Mouse (Mus musculus) kidney, adult 8-10 months (tissue): Measurements from ENCODE around the gene Ip6k3.

Experiments
- DNase-seq, 2 experiments: peaks; one replicate each; pipeline ENCODE4 v3.0.0; 2022

Ip6k3 gene

DNA sequence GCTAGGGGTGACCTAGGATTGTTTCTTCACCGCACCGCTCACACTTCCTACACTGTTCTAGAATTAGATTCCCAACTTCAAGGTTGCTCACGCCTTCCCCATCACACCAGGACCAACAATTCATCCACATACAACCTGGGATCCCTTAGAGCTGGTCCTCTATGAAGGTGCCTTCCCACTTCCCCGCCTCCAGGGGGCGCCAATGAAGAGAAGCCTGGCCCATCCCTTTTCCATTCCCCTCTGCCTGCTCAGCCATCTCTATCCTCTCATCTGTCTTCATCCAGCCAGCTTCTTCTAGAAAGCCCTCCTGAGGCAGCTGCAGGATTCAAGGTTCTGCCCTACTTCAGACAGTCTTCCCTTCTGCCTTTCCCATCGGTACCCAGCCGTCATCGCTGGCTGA, 16.2 kb downstream of the Ip6k3 start:
- DNase-seq = no peak

DNA sequence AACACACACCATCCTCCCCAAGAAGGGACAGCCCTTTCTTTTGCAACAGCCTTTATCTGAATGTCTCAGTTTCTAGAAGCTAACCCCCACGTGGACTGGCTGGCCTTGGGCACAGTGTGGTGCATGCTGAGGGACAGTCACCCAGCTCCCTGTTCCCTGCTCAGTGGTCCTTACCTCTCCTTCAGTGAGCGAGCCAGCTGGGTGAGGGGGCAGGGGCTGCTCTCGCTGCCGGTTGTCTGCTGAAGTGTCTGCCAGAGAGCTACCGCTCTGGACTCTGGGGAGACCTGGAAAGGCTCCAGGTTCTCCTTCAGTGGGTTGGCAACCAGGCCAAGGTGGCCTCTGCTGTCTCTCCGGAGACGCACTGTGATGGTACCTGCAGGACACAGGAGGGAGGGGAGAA, 16.7 kb downstream of the Ip6k3 start:
- DNase-seq = no peak

DNA sequence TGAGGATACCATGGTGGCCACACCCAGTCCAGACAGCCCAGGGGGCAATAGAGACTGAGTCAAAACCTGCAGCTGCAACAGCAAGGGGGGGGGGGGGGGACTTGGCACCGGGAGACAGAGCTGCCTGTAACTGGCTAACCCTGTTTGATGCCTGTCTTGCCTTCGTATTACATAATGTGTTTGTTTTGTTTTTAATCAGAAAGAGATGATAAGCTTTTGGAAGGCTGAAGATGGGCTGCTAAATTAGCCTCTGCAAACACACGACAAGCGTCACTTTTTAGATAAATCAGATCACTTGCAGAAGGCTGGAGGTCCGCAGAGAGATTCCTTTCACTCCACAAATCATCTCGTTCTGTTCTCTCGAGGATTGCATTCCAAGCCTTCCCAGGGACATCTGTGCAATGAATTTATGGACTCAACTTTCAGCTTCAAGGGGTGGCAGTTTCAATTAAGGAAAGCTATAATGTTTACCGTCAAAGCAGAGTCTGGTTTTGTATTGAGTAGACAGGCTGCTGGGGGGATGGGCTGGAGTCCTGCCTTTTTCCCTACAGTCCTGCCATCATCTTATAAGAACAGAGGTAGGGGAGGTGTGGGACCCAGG, 21.2 kb downstream of the Ip6k3 start:
- DNase-seq = no peak

DNA sequence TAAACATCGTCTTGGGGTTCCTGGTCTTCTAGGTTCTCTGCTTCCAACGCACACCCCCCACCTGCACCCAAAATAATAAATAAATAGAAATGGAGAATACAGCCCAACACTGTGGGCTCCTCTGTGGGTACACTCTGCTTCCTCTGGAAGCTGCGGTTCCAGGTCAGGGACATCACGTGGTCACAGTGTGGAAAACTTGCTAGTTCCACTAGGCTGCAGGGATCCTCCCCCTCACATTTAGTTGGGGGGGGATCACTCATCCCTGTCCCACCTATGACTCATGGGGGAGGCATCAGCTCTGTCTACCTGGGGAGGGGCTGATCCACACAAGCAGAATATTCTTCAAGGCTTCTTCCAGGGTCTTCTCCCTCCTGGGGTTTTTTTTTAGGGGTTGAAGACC, 23.4 kb downstream of the Ip6k3 start:
- DNase-seq = no peak

DNA sequence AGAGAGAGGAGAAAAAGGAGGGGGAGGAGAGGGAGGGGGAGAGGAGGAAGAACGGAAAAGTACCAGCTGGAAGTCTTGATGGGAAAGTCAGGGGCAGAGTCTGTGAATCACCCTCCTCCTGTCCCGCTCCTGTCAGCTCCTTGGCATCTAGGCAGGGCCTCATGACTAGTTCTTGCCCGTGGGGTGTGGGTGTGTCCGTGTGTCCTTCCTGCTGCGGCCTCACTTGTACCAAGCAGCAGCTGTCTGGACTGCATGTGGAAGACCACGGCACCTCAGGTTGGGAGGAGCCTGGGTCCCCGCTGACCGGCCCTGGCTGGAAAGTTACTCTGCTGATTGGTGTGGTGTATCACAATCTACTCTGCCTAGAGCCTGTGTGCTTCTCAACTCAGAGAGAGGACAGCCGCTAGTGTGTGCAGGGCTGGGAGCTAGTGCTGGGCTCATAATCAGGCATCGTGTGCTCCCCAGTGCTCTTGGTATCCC, 25.6 kb downstream of the Ip6k3 start:
- peak; percentile 20 to 48 for DNase-seq

DNA sequence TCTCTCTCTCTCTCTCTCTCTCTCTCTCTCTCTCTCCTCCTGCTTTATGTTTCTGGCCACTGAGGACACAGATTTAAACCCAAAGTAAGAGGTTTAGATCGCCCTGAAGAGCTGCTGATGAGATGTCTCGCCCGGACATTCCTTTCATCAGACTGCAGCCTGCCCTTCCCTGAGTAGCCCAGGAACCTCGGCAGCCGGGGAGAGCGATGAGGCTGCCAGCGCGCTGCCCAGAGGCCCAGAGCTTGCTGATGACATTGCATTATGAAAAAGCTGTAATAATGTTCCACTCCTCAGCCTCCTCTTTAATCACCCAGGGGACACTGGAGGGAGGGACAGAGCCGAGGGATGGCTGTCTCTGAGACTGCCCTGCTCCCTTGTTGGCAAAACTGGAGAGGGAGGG, 27.3 kb downstream of the Ip6k3 start:
- no peak for DNase-seq

DNA sequence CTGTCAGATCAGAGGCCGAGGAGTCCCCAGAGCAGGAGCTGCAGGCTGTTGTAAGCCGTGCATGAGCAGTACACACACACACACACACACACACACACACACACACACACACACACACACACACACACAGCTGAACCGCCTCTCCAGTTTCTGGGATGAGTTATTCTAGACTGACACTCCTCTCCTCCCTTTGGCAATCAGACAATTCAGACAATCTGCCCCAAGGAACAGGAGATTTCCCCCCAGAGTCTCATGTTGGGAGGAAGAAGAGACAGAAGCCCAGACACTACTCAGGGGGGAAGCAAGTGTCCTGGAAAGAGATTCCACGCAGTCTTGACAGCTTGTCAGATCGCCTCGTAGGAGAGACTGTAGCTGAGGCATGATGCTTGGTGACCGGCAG, 28.3 kb downstream of the Ip6k3 start:
- DNase-seq = no peak

DNA sequence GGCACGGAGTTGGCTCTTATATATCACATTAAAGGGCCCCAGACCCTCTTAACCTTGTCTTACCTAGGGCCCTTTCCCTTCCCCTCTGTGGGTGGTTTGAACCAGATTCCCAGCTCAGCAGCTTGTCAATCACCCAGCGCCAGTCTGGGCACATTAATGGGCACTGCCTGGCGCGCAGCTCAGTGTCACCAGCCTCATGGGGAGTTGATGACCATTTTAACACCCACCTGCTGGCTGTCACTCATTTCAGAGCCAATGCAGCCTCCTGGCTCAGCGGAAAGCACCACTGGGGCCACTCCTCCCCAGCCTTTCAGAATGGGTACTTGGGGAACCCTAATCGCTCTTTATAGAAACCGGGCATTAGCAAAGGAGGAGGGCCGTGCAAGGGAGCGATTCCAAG, 29.2 kb downstream of the Ip6k3 start:
- no peak for DNase-seq

DNA sequence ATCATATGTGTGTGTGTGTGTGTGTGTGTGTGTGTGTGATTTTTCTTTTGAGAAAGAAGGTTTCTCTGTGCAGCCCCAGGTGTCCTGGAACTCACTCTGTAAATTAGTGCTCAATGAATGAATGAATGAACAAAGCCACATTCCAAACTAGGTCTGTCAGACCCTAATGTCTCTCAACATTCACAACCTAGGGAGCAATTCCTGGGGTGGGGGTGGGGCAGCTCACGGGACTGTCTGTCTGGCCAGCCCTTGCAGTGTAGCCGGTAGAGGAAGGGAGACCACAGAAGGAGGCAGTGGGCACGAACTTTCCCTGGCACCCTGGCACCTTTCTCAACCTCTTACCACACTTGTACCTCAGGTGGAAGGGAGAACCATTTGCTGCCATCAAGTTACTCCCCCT, 32.9 kb downstream of the Ip6k3 start:
- DNase-seq = no peak

DNA sequence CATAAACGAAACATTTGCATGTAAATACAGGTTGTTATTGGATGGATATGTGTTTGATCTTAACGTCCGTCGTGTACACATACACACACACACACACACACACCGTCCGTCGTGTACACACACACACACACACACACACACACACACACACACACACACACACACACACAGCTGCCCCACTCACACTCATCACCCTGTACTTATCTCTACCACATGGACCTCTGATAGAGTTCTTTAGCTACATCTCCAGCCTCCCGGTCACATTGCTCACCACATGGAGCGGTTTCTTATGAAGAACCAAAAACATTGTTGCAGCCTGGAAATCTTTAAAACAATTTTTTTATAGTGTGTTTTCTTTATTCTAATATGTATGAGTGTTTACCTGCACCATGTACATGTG, 33.4 kb downstream of the Ip6k3 start:
- DNase-seq = no peak

DNA sequence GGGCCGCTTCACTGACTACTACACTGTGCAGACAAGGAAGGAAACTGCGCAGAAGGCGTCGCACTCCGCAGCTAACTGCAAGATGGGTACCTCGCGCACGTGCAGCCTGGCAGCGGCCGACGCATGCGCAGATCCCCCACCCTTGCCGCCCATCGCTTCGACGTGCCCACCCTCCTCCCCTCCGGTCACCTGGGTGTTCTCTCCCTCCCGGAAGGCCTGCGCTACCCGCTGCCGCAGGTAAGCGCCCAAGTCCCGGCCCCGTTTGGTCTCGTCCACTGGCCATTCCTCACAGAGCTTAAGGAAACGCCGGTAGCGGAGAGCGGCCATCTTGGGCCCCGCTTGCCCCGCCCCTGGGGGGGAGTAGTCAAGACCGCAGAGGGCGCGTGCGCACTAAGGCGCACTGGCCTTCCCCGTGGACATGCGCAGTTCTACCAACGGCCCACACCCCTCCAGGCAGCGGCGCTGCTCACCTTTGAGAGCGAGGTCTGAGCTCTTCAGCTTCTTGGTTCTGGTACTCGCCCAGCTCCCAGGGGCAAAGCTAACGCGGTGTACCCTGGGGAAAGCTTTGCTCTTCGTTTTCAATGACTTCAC, 33.9 kb downstream of the Ip6k3 start, which contains the start of gene Uqcc2:
TSS of gene Uqcc2 (minus strand) at position 366 of the 591 bp plus-strand sequence.
- DNase-seq = peak; percentile 96 to 98

DNA sequence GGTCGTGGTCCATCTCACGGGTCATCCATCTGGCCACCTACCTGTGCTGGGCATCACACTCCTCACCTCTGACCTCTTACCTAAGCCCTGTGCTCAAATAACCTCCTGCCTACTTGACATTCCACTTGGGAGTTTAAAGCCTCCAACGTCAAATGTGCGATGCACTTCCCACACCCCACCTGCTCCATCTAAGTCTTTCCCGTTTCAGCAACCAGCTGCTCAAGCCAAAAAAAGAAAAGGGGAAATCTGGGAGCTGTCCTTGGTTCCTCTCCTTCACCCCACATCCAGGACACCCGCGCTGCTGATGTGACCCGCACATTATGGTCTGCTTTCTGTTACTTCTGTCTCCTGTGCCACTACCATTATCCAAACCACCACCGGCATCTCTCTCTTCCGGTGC, 35.4 kb downstream of the Ip6k3 start:
- DNase-seq = no peak

DNA sequence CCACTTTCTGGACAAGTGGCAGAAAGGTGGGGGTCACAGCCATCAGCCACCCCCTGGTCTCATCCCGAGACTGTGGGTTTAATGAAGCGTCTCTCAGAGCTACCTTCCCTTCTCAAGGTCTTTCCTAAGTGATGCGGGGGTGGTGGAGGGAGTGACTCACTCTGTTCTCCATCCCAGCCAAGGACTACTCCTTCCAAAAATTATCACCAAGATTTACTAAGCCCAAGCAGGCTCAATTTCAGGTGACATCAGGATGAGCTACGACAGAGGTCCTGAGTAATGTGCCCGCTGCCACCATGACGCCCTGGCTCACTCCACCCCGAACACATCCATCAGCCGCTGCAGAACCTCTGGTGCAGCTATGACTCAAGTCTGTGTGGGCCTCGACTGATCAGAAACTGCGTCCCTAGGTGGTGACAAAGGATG, 36.3 kb downstream of the Ip6k3 start:
- no peak for DNase-seq

DNA sequence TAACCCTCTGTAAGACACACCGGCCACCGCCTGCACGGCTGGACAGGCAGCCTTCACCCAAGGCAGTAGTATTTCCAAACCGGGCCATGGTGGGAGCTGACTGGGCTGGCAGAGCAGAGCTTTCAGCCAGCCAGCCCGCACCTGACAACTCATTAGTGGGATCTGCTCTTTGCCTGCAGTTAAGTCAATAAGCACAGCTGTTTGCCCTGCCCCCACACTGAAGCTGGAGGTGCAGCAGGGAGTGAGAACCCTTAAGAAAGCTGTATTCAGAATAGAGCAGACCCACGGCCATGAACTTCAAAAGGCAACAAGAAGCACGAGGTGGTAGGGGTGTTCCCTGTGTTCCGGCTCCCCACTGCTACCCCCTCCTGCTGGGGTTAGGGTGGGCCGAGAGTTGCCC, 37.3 kb downstream of the Ip6k3 start:
- DNase-seq = no peak

DNA sequence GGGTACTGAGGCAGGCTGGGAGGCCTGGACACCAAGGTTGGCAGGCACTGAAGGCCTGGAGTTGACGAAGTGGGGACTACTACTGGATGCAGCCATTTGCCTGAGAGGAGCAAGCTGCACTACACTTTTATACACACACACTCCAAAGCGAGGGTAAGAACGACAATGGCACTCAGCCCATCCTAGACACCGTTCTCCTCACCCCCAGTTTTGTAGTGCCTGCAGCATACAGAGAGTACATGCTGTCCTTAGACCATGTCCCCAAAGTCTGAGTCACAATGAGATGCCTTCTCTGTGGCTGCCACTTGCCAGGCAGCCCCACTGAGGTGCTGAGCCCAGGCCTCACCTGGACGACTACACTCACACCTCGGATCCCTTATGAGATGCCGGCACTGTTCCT, 37.8 kb downstream of the Ip6k3 start:
- DNase-seq = no peak

DNA sequence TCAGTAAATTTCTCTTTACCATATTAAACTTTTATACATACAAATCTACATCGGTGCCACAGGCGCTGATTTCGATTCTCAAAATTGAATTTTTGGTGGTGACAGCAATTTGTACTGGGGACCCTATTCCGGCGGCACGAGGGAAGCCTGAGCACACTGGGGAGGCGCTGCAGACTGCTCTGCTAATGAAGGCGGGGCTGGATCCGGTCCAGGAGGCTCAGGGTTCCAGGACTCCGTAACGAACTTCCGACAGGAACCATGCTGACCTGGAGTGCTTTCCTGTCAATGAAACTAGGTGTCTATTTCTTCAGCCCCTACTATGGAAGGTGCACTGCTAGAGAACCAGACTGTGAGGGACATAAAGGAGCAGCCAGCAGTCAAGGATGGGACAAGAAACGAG, 38.3 kb downstream of the Ip6k3 start:
- DNase-seq = no peak

DNA sequence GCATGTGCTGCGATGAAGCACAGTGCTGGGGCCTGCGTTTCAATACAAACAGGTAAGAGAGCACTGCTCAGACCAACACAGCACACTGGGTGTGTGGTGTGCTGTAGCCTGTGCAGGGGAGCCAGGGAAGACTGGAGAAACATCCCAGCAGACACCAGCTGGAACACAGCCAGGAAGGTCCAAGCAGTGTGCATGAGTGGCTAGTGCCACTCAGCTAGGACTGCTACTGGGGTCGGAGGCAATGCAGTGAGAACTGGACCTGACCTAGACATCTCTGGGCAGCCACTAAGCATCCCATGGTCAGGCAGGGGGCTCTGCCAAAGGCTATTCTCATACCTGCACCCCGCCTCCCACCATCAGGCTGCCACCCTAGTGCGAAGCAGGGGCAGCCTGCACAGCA, 39.4 kb downstream of the Ip6k3 start:
- DNase-seq = no peak

DNA sequence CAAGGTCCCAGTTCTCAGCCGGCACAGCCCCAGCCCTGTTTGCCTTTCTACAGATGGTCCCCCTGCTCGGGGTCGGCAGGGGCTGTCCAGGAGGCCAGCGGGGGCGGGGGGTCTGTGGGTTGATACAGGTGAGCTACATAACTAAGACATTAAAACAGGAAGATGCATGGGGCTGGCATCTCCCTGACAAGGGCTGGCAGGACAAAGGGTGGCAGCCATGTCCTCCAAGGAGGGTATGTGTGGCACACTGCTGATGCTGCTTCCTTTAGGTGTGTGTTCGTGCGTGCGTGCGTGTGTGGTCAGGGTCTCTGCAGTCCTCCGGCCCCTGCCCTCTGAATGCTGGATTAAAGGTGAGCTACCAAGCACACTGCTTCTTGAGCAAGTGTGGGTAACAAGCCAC, 40.6 kb downstream of the Ip6k3 start:
- DNase-seq = no peak

DNA sequence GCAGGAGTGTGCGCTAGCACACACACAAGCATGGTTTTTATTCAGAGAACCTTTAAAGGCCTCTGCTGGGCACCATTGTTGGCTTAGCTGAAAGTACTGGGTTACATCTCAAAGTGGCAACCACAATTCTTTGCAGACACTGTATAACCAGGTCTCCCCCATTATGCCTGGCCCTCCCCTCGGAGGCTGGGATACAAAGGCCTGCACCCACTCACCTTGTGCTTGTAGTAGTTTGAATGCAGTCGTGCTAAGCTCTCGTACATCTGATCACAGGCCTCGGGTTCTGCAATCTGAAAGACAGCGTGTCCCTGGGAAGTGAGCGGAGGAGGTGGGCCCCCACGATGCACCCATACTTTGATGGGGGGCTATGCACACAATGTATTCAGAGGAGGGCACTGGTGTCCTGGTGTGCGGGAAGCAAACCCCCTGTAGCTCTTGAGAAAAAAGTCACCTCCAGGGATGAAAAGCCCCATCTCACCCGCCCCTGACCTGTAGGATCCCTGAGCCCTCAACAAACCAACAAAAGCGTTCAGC, 41.9 kb downstream of the Ip6k3 start:
- DNase-seq = no peak

DNA sequence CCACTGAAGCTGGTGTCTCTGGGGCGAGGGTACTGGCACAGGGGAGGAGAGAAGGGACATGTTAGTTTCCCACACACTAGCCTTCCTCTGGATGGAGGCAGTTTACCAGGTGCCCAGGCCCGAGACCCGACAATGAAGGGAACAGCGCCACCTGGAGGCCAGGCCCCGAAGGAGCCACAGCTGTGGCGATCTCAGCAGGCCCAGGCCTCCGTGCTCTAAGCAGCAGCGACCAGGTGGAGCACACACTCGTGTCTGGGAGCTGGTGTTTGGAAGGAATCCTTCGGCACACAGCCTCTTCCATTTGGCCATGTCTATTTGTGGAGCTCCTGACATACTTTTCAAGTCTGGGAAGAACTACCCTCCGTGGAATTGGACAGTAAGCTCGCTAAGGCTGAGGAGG, 42.4 kb downstream of the Ip6k3 start:
- DNase-seq = peak; percentile 39 to 68

DNA sequence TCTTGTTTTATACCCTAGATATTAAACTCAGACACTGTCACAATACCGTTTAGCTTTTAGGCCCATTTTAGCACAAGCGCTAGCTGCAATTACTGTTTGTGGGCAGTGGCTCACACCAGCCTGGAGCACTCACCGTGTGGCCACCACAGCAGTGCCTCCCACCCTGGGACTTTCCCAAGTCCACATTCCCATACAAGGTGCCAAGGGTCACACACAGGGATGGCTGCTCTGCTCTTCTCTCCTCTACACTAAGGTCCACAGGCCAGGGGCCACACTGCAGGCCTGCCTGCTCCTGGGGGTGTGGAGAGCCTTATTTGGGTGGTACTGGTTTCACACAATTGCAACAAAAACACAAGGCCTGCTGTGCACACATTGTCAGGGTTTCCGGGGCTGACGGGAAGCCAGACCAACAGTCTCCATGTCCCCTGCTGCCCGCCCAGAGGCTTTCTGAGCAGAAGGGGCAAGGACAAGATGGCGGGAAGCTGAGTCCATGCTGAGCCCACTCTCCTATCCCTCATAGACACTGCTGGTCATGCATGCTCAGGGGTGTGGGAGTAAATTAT, 43.7 kb downstream of the Ip6k3 start:
- no peak for DNase-seq

DNA sequence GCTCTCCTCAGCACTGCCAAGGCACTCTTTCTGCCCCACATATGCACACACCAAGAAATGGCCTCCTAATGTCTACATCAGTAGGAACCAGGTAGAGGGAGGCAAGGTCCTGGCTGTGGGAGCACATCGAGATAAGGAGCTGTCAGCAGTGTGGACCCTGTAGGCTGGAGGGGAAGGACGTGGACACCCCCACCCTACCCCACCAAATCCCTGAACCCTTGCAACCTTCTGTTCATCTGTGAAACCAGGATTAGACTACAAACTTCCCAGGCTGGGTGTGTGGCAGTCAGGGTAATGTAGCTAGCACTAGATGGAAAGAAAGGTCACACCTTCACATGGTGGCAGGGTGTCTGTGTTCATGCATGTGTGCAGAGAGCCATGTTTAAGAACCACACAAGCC, 44.5 kb downstream of the Ip6k3 start:
- no peak for DNase-seq

DNA sequence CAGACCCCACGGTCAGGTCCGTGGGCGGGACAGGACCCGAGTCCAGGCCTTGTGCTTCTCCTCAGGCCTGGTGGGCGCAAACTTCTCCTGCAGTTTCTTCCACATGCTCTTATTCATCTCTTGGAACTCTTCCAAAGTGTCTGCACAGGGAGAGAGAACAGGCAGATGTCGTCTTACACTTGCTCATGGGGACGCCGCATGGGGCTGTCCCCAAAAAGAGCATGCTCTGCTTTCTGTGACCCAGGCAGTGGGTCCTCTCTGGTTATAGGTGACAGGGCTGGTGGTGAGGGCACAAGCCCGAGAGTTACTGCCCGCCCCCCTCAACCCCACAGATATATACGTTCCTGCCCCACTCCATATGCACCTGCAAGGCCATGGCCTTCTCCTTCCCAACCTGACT, 44.9 kb downstream of the Ip6k3 start:
- no peak for DNase-seq

DNA sequence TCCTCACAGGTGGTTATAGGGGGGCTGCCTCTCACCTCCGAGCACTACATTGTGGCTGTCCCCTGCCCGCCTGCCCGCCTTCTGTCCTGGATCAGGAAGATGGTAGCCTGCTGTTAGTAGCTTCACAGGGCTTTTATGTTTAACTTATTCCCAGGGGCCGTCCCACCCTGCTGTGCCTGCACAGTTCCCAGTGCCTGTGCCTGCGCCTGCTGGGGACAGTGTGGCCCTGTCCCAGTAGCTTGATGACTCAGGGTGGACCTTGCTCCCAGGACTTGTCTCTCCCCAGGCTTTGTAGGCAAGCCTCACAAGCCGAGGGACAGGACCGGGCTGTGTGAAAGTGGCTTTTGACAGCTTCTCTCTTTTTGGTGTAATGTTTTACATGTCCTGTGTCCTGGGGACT, 45.8 kb downstream of the Ip6k3 start:
- no peak for DNase-seq

DNA sequence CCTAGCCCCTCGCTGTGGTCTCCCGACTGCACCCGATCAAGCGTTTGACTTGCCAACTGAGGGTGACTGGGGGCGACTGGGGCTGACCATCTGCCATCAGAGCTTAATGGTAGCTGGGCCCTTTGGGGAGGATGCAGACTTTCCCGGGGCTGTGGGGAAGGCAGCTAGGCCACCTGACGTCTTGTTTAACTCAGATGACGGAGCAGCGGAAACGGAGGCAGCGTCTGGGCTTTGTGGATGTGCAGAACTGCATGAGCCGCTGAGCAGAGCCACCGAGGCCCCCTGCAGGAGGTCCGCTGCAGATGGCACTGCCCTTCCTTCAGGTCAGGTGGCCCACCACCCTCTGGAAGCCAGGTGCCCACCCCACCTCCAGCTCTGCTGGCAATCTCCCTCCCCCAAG, 46.3 kb downstream of the Ip6k3 start:
- no peak for DNase-seq
